Mouse (Mus musculus): Measurements from ENCODE around the gene Carhsp1. TPM values are rescaled to one million over a fixed set of nuclear protein-coding genes. Genes with fewer than 3 reads are reported as not detected.

The Carhsp1 gene
- polyA plus RNA-seq, 1 experiment from 2014 or later: 80.4 TPM

- Histone ChIP-seq H3K4me1 (peaks cover 15% of the 10 kb centered on the region), H3K4me3 (no peak overlapping the region), H3K36me3 (peaks cover 50% of the 10 kb centered on the region), H3K4me2 (no peak overlapping the region), H3K27me3 (no peaks in the 10 kb centered on the region), H3K9me3 (no peaks in the 10 kb centered on the region), H3K27ac (no peak overlapping the region), H3K9ac (no peak overlapping the region)
- ATAC-seq (ENCODE audit: insufficient number of reproducible peaks, insufficient read depth, low FRiP score, low TSS enrichment, low read depth): no peak
- WGBS: 62% methylated on average over 2 of the region's 2 CpGs
These were observed 8.9 kb downstream of the Carhsp1 start for GRCm38 (mm10) chr16:8663022-8663421.

- H3K27ac ChIP-seq: no peak overlapping the region
- H3K4me1 ChIP-seq: no peaks in the 10 kb centered on the region
- H3K9me3 ChIP-seq: no peaks in the 10 kb centered on the region
- H3K36me3 ChIP-seq: peaks cover 86% of the 10 kb centered on the region
- 95% methylated on average over 4 of the region's 4 CpGs for WGBS
- no peak overlapping the region for H3K4me2 ChIP-seq
- ATAC-seq (ENCODE audit: insufficient number of reproducible peaks, insufficient read depth, low FRiP score, low TSS enrichment, low read depth): no peak
- H3K4me3 ChIP-seq: no peak overlapping the region
- no peaks in the 10 kb centered on the region for H3K27me3 ChIP-seq
- no peak overlapping the region for H3K9ac ChIP-seq
These were observed 13.2 kb downstream of the Carhsp1 start for GRCm38 (mm10) chr16:8658764-8659163.

- H3K4me2 ChIP-seq: no peak overlapping the region
- 82% methylated on average over 4 of the region's 4 CpGs for WGBS
- peaks cover 86% of the 10 kb centered on the region for H3K36me3 ChIP-seq
- H3K9ac ChIP-seq: no peak overlapping the region
- no peak overlapping the region for H3K4me3 ChIP-seq
- H3K9me3 ChIP-seq: no peaks in the 10 kb centered on the region
- H3K27me3 ChIP-seq: no peaks in the 10 kb centered on the region
- ATAC-seq (ENCODE audit: insufficient number of reproducible peaks, insufficient read depth, low FRiP score, low TSS enrichment, low read depth): no peak
- H3K4me1 ChIP-seq: no peaks in the 10 kb centered on the region
- H3K27ac ChIP-seq: no peak overlapping the region
These were observed 13.6 kb downstream of the Carhsp1 start for GRCm38 (mm10) chr16:8658349-8658748.

- no peaks in the 10 kb centered on the region for H3K9me3 ChIP-seq
- 83% methylated on average over 2 of the region's 2 CpGs for WGBS
- no peak for ATAC-seq (ENCODE audit: insufficient number of reproducible peaks, insufficient read depth, low FRiP score, low TSS enrichment, low read depth)
- peaks cover 84% of the 10 kb centered on the region for H3K36me3 ChIP-seq
- H3K27ac ChIP-seq: no peak overlapping the region
- H3K4me1 ChIP-seq: no peaks in the 10 kb centered on the region
- no peak overlapping the region for H3K4me3 ChIP-seq
- no peak overlapping the region for H3K4me2 ChIP-seq
- no peak overlapping the region for H3K9ac ChIP-seq
- no peaks in the 10 kb centered on the region for H3K27me3 ChIP-seq
These were observed 15.7 kb downstream of the Carhsp1 start for GRCm38 (mm10) chr16:8656256-8656655.

- no peaks in the 10 kb centered on the region for H3K4me1 ChIP-seq
- H3K4me3 ChIP-seq: no peak overlapping the region
- 81% methylated on average over 9 of the region's 9 CpGs for WGBS
- no peak overlapping the region for H3K9ac ChIP-seq
- no peak for ATAC-seq (ENCODE audit: insufficient number of reproducible peaks, insufficient read depth, low FRiP score, low TSS enrichment, low read depth)
- no peak overlapping the region for H3K27ac ChIP-seq
- H3K9me3 ChIP-seq: no peaks in the 10 kb centered on the region
- peaks cover 86% of the 10 kb centered on the region for H3K36me3 ChIP-seq
- H3K4me2 ChIP-seq: no peak overlapping the region
- no peaks in the 10 kb centered on the region for H3K27me3 ChIP-seq
These were observed 16.4 kb downstream of the Carhsp1 start for GRCm38 (mm10) chr16:8655599-8655998.

- Histone ChIP-seq H3K27me3 (no peaks in the 10 kb centered on the region), H3K4me1 (no peaks in the 10 kb centered on the region), H3K36me3 (peaks cover 86% of the 10 kb centered on the region), H3K9me3 (no peaks in the 10 kb centered on the region), H3K27ac (no peak overlapping the region), H3K4me3 (no peak overlapping the region), H3K9ac (no peak overlapping the region), H3K4me2 (no peak overlapping the region)
- WGBS: 89% methylated on average over 6 of the region's 6 CpGs
- ATAC-seq (ENCODE audit: insufficient number of reproducible peaks, insufficient read depth, low FRiP score, low TSS enrichment, low read depth): no peak
These were observed 16.8 kb downstream of the Carhsp1 start for GRCm38 (mm10) chr16:8655108-8655507.

- Histone ChIP-seq H3K27me3 (no peaks in the 10 kb centered on the region), H3K36me3 (peaks cover 93% of the 10 kb centered on the region), H3K9ac (no peak overlapping the region), H3K9me3 (no peaks in the 10 kb centered on the region), H3K27ac (no peak overlapping the region), H3K4me1 (no peaks in the 10 kb centered on the region), H3K4me2 (no peak overlapping the region), H3K4me3 (no peak overlapping the region)
- whole genome bisulfite sequencing: 93% methylated on average over 3 of the region's 3 CpGs
- ATAC-seq (ENCODE audit: insufficient number of reproducible peaks, insufficient read depth, low FRiP score, low TSS enrichment, low read depth): no peak
These were observed 21.9 kb downstream of the Carhsp1 start for GRCm38 (mm10) chr16:8650007-8650406.

- Histone ChIP-seq H3K4me2 (no peak overlapping the region), H3K4me1 (no peaks in the 10 kb centered on the region), H3K27me3 (no peaks in the 10 kb centered on the region), H3K36me3 (peaks cover 82% of the 10 kb centered on the region), H3K4me3 (no peak overlapping the region), H3K27ac (no peak overlapping the region), H3K9ac (no peak overlapping the region), H3K9me3 (no peaks in the 10 kb centered on the region)
- no peak for ATAC-seq (ENCODE audit: insufficient number of reproducible peaks, insufficient read depth, low FRiP score, low TSS enrichment, low read depth)
- WGBS: 75% methylated on average over 6 of the region's 6 CpGs
These were observed 26.4 kb downstream of the Carhsp1 start for GRCm38 (mm10) chr16:8645546-8645945.

GRCm38 (mm10) chr16:8643855-8644254 lies 28.1 kb downstream of the Carhsp1 start:
- ATAC-seq (ENCODE audit: insufficient number of reproducible peaks, insufficient read depth, low FRiP score, low TSS enrichment, low read depth): no peak
- Histone ChIP-seq H3K9me3 (no peaks in the 10 kb centered on the region), H3K9ac (no peak overlapping the region), H3K36me3 (peaks cover 66% of the 10 kb centered on the region), H3K27me3 (no peaks in the 10 kb centered on the region), H3K4me1 (peaks cover under 1% of the 10 kb centered on the region; the same call in 1 of the 2 replicates), H3K4me2 (no peak overlapping the region), H3K4me3 (no peak overlapping the region), H3K27ac (no peak overlapping the region)
- 77% methylated on average over 2 of the region's 2 CpGs for WGBS

GRCm38 (mm10) chr16:8639466-8640191 lies 32.3 kb downstream of the Carhsp1 start:
- Histone ChIP-seq H3K4me2 (no peak overlapping the region), H3K36me3 (peaks cover 39% of the 10 kb centered on the region), H3K9me3 (no peaks in the 10 kb centered on the region), H3K9ac (no peak overlapping the region), H3K27me3 (no peaks in the 10 kb centered on the region), H3K27ac (no peak overlapping the region), H3K4me3 (no peak overlapping the region), H3K4me1 (peaks cover 22% of the 10 kb centered on the region)
- ATAC-seq (ENCODE audit: insufficient number of reproducible peaks, insufficient read depth, low FRiP score, low TSS enrichment, low read depth): no peak
- 87% methylated on average over 11 of the region's 11 CpGs for WGBS

GRCm38 (mm10) chr16:8638131-8638530 lies 33.8 kb downstream of the Carhsp1 start:
- peak overlapping the region; percentile 89 for H3K9ac ChIP-seq
- H3K27ac ChIP-seq: peak overlapping the region; percentile 89; the same call in 1 of the 2 replicates
- WGBS: 43% methylated on average over 7 of the region's 7 CpGs
- no peaks in the 10 kb centered on the region for H3K27me3 ChIP-seq
- no peaks in the 10 kb centered on the region for H3K9me3 ChIP-seq
- H3K36me3 ChIP-seq: peaks cover 25% of the 10 kb centered on the region
- ATAC-seq (ENCODE audit: insufficient number of reproducible peaks, insufficient read depth, low FRiP score, low TSS enrichment, low read depth): no peak
- H3K4me2 ChIP-seq: peak overlapping the region; percentile 88
- H3K4me1 ChIP-seq: peaks cover 22% of the 10 kb centered on the region
- H3K4me3 ChIP-seq: peak overlapping the region; percentile 87

GRCm38 (mm10) chr16:8637217-8638051 lies 34.5 kb downstream of the Carhsp1 start, which contains the start of the genes Pmm2 and Tmem186:
Pmm2 (plus strand) TSS chr16:8637674.
Tmem186 (minus strand) TSS chr16:8637712.
- Histone ChIP-seq H3K4me2 (peak within 1 kb of the TSS; percentile 88), H3K27ac (peak within 1 kb of the TSS; percentile 89), H3K27me3 (no peaks in the 10 kb centered on the region), H3K9ac (peak within 1 kb of the TSS; percentile 89), H3K4me1 (peaks cover 22% of the 10 kb centered on the region), H3K36me3 (peaks cover 24% of the 10 kb centered on the region), H3K9me3 (no peaks in the 10 kb centered on the region), H3K4me3 (peak within 1 kb of the TSS; percentile 87)
- ATAC-seq (ENCODE audit: insufficient number of reproducible peaks, insufficient read depth, low FRiP score, low TSS enrichment, low read depth): peak; percentile 90
- WGBS: under 1% methylated on average over 59 of the region's 59 CpGs

Data from embryonic facial prominence, embryonic 13.5 days (tissue).